Mouse (Mus musculus) forebrain, embryonic 14.5 days (tissue): Measurements from ENCODE around the gene Pcbp3. TPM values are rescaled to one million over a fixed set of nuclear protein-coding genes. Genes with fewer than 3 reads are reported as not detected.

Experiments used
- ATAC-seq: fragments of 200-750 bp; cut with Nextera tagmentation; 2 replicates; pipeline ENCODE4 v1.8.0; 2017; ENCODE audit warnings: mild to moderate bottlenecking, moderate library complexity
- DNase-seq: peaks from one replicate; pipeline ENCODE4 v3.0.0-alpha.2; 2015; ENCODE audit warnings: low spot score
- H3K27ac ChIP-seq: fragments of 300-500 bp; sonication (generic); 2 replicates; pipeline ENCODE4 v1.5.1; 2014; ENCODE audit warnings: low read depth, mild to moderate bottlenecking, control low read depth, low read length, moderate library complexity
- H3K27me3 ChIP-seq: fragments of 300-500 bp; sonication (generic); replicated peaks from 2 replicates; pipeline ENCODE4 v1.6.1; 2014; ENCODE audit warnings: low read length, control low read depth, mixed read lengths; ENCODE audit not compliant: control insufficient read depth, insufficient read depth
- H3K36me3 ChIP-seq: fragments of 300-500 bp; sonication (generic); 2 replicates; pipeline ENCODE4 v1.6.1; 2014; ENCODE audit warnings: low read length, control low read depth; ENCODE audit not compliant: control insufficient read depth, insufficient read depth
- H3K4me1 ChIP-seq: fragments of 300-500 bp; sonication (generic); 2 replicates; pipeline ENCODE4 v1.6.1; 2014; ENCODE audit warnings: antibody characterized with exemption, low read length, control low read depth; ENCODE audit not compliant: control insufficient read depth, insufficient read depth
- H3K4me2 ChIP-seq: fragments of 300-500 bp; sonication (generic); 2 replicates; pipeline ENCODE4 v1.6.1; 2014; ENCODE audit warnings: mild to moderate bottlenecking, control low read depth, low read length
- H3K4me3 ChIP-seq: fragments of 300-500 bp; sonication (generic); 2 replicates; pipeline ENCODE4 v1.5.1; 2014; ENCODE audit warnings: low read depth, low read length, control low read depth
- H3K9ac ChIP-seq: fragments of 300-500 bp; sonication (generic); 2 replicates; pipeline ENCODE4 v1.6.1; 2014; ENCODE audit warnings: mild to moderate bottlenecking, low read length, control low read depth, moderate library complexity
- H3K9me3 ChIP-seq: fragments of 300-500 bp; sonication (generic); replicated peaks from 2 replicates; pipeline ENCODE4 v1.6.1; 2016; ENCODE audit warnings: low read length, control low read depth, mixed read lengths; ENCODE audit not compliant: control insufficient read depth
- WGBS: fragments of 180-500 bp; shearing (Covaris S2); extraction: QIAGEN DNeasy Blood & Tissue Kit; methylation state at CpG from one replicate; pipeline ENCODE4 v1.1.7; 2014; 5-methylcytosine and 5-hydroxymethylcytosine counted together
- polyA plus RNA-seq: library from polyadenylated mRNA; unstranded; fragments of >200 nt; fragmentation: Nextera tagmentation; extraction: Ambion mirVana; gene quantifications from 2 replicates; pipeline ENCODE4 v1.2.1, GENCODE M21; 2014

The Pcbp3 gene
- polyA plus RNA-seq, 1 experiment from 2014 or later: 30.5 TPM

- 87% methylated on average over 2 of the region's 2 CpGs for WGBS
- no peak overlapping the region for H3K9ac ChIP-seq
Measured at GRCm38 (mm10) chr10:76725097-76725496, 236.6 kb downstream of the Pcbp3 start.

GRCm38 (mm10) chr10:76724231-76724736, 237.4 kb downstream of the Pcbp3 start:
- Histone ChIP-seq H3K4me2 (no peak overlapping the region), H3K4me3 (no peak overlapping the region), H3K36me3 (no peaks in the 10 kb centered on the region), H3K9me3 (no peaks in the 10 kb centered on the region), H3K27me3 (no peaks in the 10 kb centered on the region), H3K27ac (no peak overlapping the region), H3K9ac (no peak overlapping the region), H3K4me1 (no peaks in the 10 kb centered on the region)
- no peak for DNase-seq
- no peak for ATAC-seq
- WGBS: 57% methylated on average over 5 of the region's 5 CpGs

More at GRCm38 (mm10) chr10:76725097-76725496, 236.6 kb downstream of the Pcbp3 start:
- no peak overlapping the region for H3K27ac ChIP-seq
- DNase-seq (no peak), ATAC-seq (no peak)
- H3K4me3 ChIP-seq: no peak overlapping the region
- no peaks in the 10 kb centered on the region for H3K9me3 ChIP-seq
- no peaks in the 10 kb centered on the region for H3K36me3 ChIP-seq
- no peak overlapping the region for H3K4me2 ChIP-seq
- no peaks in the 10 kb centered on the region for H3K27me3 ChIP-seq
- no peaks in the 10 kb centered on the region for H3K4me1 ChIP-seq

- ATAC-seq (no peak), DNase-seq (no peak)
- no peaks in the 10 kb centered on the region for H3K9me3 ChIP-seq
- no peak overlapping the region for H3K9ac ChIP-seq
- no peak overlapping the region for H3K4me2 ChIP-seq
- no peaks in the 10 kb centered on the region for H3K4me1 ChIP-seq
- no peak overlapping the region for H3K4me3 ChIP-seq
- no peaks in the 10 kb centered on the region for H3K36me3 ChIP-seq
- H3K27me3 ChIP-seq: no peaks in the 10 kb centered on the region
- 88% methylated on average over 18 of the region's 18 CpGs for WGBS
- no peak overlapping the region for H3K27ac ChIP-seq
Measured at GRCm38 (mm10) chr10:76722751-76723450, 238.8 kb downstream of the Pcbp3 start.

GRCm38 (mm10) chr10:76721746-76722145, 239.9 kb downstream of the Pcbp3 start:
- Histone ChIP-seq H3K9ac (no peak overlapping the region), H3K36me3 (no peaks in the 10 kb centered on the region), H3K4me1 (no peaks in the 10 kb centered on the region), H3K27me3 (no peaks in the 10 kb centered on the region), H3K4me2 (no peak overlapping the region), H3K9me3 (no peaks in the 10 kb centered on the region), H3K27ac (no peak overlapping the region), H3K4me3 (no peak overlapping the region)
- ATAC-seq (no peak), DNase-seq (no peak)
- WGBS: 90% methylated on average over 6 of the region's 6 CpGs

- Histone ChIP-seq H3K9ac (no peak overlapping the region), H3K27me3 (no peaks in the 10 kb centered on the region), H3K27ac (no peak overlapping the region), H3K36me3 (no peaks in the 10 kb centered on the region), H3K4me2 (no peak overlapping the region), H3K4me3 (no peak overlapping the region), H3K4me1 (no peaks in the 10 kb centered on the region), H3K9me3 (no peaks in the 10 kb centered on the region)
- ATAC-seq (no peak), DNase-seq (no peak)
- WGBS: 81% methylated on average over 11 of the region's 11 CpGs
Measured at GRCm38 (mm10) chr10:76721216-76721615, 240.5 kb downstream of the Pcbp3 start.

- Histone ChIP-seq H3K27ac (no peak overlapping the region), H3K4me1 (no peaks in the 10 kb centered on the region), H3K9ac (no peak overlapping the region), H3K4me3 (no peak overlapping the region), H3K36me3 (no peaks in the 10 kb centered on the region), H3K9me3 (no peaks in the 10 kb centered on the region), H3K27me3 (no peaks in the 10 kb centered on the region), H3K4me2 (no peak overlapping the region)
- ATAC-seq: no peak
- 91% methylated on average over 4 of the region's 4 CpGs for WGBS
- DNase-seq: no peak
Measured at GRCm38 (mm10) chr10:76717631-76718030, 244.1 kb downstream of the Pcbp3 start.

- H3K4me2 ChIP-seq: no peak overlapping the region
- H3K36me3 ChIP-seq: no peaks in the 10 kb centered on the region
- H3K9ac ChIP-seq: no peak overlapping the region
- no peaks in the 10 kb centered on the region for H3K9me3 ChIP-seq
- no peaks in the 10 kb centered on the region for H3K27me3 ChIP-seq
- ATAC-seq (no peak), DNase-seq (no peak)
- H3K27ac ChIP-seq: no peak overlapping the region
- 94% methylated on average over 7 of the region's 7 CpGs for WGBS
- no peaks in the 10 kb centered on the region for H3K4me1 ChIP-seq
- H3K4me3 ChIP-seq: no peak overlapping the region
Measured at GRCm38 (mm10) chr10:76717026-76717425, 244.7 kb downstream of the Pcbp3 start.

GRCm38 (mm10) chr10:76714303-76714702, 247.4 kb downstream of the Pcbp3 start:
- DNase-seq (no peak), ATAC-seq (no peak)
- H3K9me3 ChIP-seq: no peaks in the 10 kb centered on the region
- no peak overlapping the region for H3K9ac ChIP-seq
- no peaks in the 10 kb centered on the region for H3K36me3 ChIP-seq
- WGBS: 85% methylated on average over 7 of the region's 7 CpGs
- no peaks in the 10 kb centered on the region for H3K4me1 ChIP-seq
- no peaks in the 10 kb centered on the region for H3K27me3 ChIP-seq
- H3K4me2 ChIP-seq: no peak overlapping the region
- no peak overlapping the region for H3K4me3 ChIP-seq
- H3K27ac ChIP-seq: no peak overlapping the region

- Histone ChIP-seq H3K27ac (no peak overlapping the region), H3K36me3 (no peaks in the 10 kb centered on the region), H3K4me2 (no peak overlapping the region), H3K4me1 (no peaks in the 10 kb centered on the region), H3K4me3 (no peak overlapping the region), H3K9me3 (no peaks in the 10 kb centered on the region), H3K9ac (no peak overlapping the region), H3K27me3 (no peaks in the 10 kb centered on the region)
- DNase-seq (no peak), ATAC-seq (no peak)
- WGBS: 83% methylated on average over 3 of the region's 3 CpGs
Measured at GRCm38 (mm10) chr10:76712500-76712899, 249.2 kb downstream of the Pcbp3 start.
